Mouse (Mus musculus) CH12.LX (cell line): ENCODE results near the gene Prmt1. TPM values are rescaled to one million over a fixed set of nuclear protein-coding genes. Genes with fewer than 3 reads are reported as not detected.
A peak's percentile ranks its signal among the peaks of the same experiment; 100 is the strongest.

ENCODE experiments used
- DNase-seq: peaks from one replicate; pipeline ENCODE4 v3.0.0-alpha.2; 2013; ENCODE audit errors: extremely low read depth
- H3K27ac ChIP-seq: 2 replicates; pipeline ENCODE4 v1.5.1; 2012; ENCODE audit warnings: low read depth, mild to moderate bottlenecking, control low read depth, moderate library complexity; ENCODE audit not compliant: insufficient read depth
- H3K27me3 ChIP-seq: replicated peaks from 2 replicates; pipeline ENCODE3; 2012; ENCODE audit warnings: inconsistent platforms
- H3K36me3 ChIP-seq, 2 experiments: replicated peaks in 1 of 2; 2 replicates each; pipeline versions ENCODE3 to v1.6.1; 2012; ENCODE audit warnings: inconsistent platforms in 1 of 2, low read length in 1 of 2, mild to moderate bottlenecking in 1 of 2, mixed read lengths in 1 of 2, moderate library complexity in 1 of 2; ENCODE audit not compliant: control insufficient read depth in 1 of 2, insufficient read depth in 1 of 2
- H3K4me1 ChIP-seq, 2 experiments: 2 replicates each; pipeline ENCODE4 v1.6.1; 2012; ENCODE audit warnings: inconsistent platforms in 1 of 2, moderate library complexity in 1 of 2; ENCODE audit not compliant: insufficient read depth in 2 of 2, control insufficient read depth in 1 of 2
- H3K4me2 ChIP-seq: 2 replicates; pipeline ENCODE4 v1.6.1; 2012; ENCODE audit warnings: low read depth, mild to moderate bottlenecking, control low read depth; ENCODE audit not compliant: poor library complexity, insufficient read depth, severe bottlenecking
- H3K4me3 ChIP-seq, 3 experiments: fragments of 150-350 bp in 1 of 3; sonication (generic) in 1 of 3; replicated peaks in 1 of 3; 2 replicates each; pipeline versions ENCODE3 to v1.5.1; 2011 to 2012; ENCODE audit warnings: low read depth in 2 of 3, low read length in 2 of 3, mild to moderate bottlenecking in 2 of 3, moderate library complexity in 2 of 3, control low read depth in 1 of 3, improper control_type of control experiment in 1 of 3, inconsistent platforms in 1 of 3, mixed read lengths in 1 of 3; ENCODE audit not compliant: poor library complexity in 1 of 3
- H3K79me2 ChIP-seq: replicated peaks from 2 replicates; pipeline ENCODE4 v1.6.1; 2012; ENCODE audit warnings: mild to moderate bottlenecking, moderate library complexity; ENCODE audit not compliant: control insufficient read depth, poor library complexity, insufficient read depth, severe bottlenecking; ENCODE audit errors: extremely low read depth
- H3K9ac ChIP-seq: 2 replicates; pipeline ENCODE4 v1.6.1; 2012; ENCODE audit warnings: low read depth, mild to moderate bottlenecking, control low read depth, moderate library complexity; ENCODE audit not compliant: insufficient read depth
- H3K9me3 ChIP-seq: replicated peaks from 2 replicates; pipeline ENCODE3; 2012; ENCODE audit warnings: low read length, inconsistent platforms, mixed read lengths
- BHLHE40 ChIP-seq: IDR thresholded peaks from 2 replicates; pipeline ENCODE4 v1.6.1; 2011; ENCODE audit warnings: mild to moderate bottlenecking, low read depth, low read length, improper control_type of control experiment
- CTCF ChIP-seq, 2 experiments: IDR thresholded peaks in 1 of 2; conservative IDR thresholded peaks in 1 of 2; 2 replicates each; pipeline ENCODE4 v1.5.1; 2011 to 2012; ENCODE audit warnings: low read depth in 2 of 2, low read length in 2 of 2, improper control_type of control experiment in 1 of 2, inconsistent platforms in 1 of 2, mild to moderate bottlenecking in 1 of 2, moderate library complexity in 1 of 2
- E2F4 ChIP-seq: IDR thresholded peaks from 2 replicates; pipeline ENCODE4 v1.6.1; 2011; ENCODE audit warnings: low read depth, low read length, improper control_type of control experiment; ENCODE audit not compliant: insufficient replicate concordance
- HCFC1 ChIP-seq: IDR thresholded peaks from 2 replicates; pipeline ENCODE4 v1.6.1; 2012; ENCODE audit warnings: low read depth, mild to moderate bottlenecking, inconsistent platforms, low read length, improper control_type of control experiment
- IRF4 ChIP-seq: IDR thresholded peaks from 2 replicates; pipeline ENCODE4 v1.6.1; 2014; ENCODE audit warnings: low read depth, mild to moderate bottlenecking, inconsistent platforms, low read length, improper control_type of control experiment
- KAT2A ChIP-seq: IDR thresholded peaks from 2 replicates; pipeline ENCODE4 v1.6.1; 2012; ENCODE audit warnings: low read length, improper control_type of control experiment, inconsistent platforms; ENCODE audit not compliant: insufficient replicate concordance
- MAZ ChIP-seq: IDR thresholded peaks from 2 replicates; pipeline ENCODE4 v1.6.1; 2012; ENCODE audit warnings: low read depth, mild to moderate bottlenecking, inconsistent platforms, low read length, improper control_type of control experiment, moderate library complexity
- NRF1 ChIP-seq: IDR thresholded peaks from 2 replicates; pipeline ENCODE4 v1.6.1; 2014; ENCODE audit warnings: low read depth, mild to moderate bottlenecking, inconsistent platforms, low read length, improper control_type of control experiment, moderate library complexity
- POLR2A ChIP-seq: IDR thresholded peaks from 2 replicates; pipeline ENCODE4 v1.6.1; 2011; ENCODE audit warnings: low read depth, mild to moderate bottlenecking, improper control_type of control experiment, low read length
- RAD21 ChIP-seq: IDR thresholded peaks from 2 replicates; pipeline ENCODE4 v1.6.1; 2011; ENCODE audit warnings: low read depth, mild to moderate bottlenecking, low read length, improper control_type of control experiment, moderate library complexity
- SMC3 ChIP-seq: IDR thresholded peaks from 2 replicates; pipeline ENCODE4 v1.6.1; 2011; ENCODE audit warnings: low read depth, low read length, improper control_type of control experiment
- TBP ChIP-seq: conservative IDR thresholded peaks from 2 replicates; pipeline ENCODE4 v1.6.1; 2011; ENCODE audit warnings: low read depth, low read length, improper control_type of control experiment
- UBTF ChIP-seq: IDR thresholded peaks from 2 replicates; pipeline ENCODE4 v1.6.1; 2012; ENCODE audit warnings: low read depth, mild to moderate bottlenecking, inconsistent platforms, low read length, improper control_type of control experiment, moderate library complexity
- USF2 ChIP-seq: conservative IDR thresholded peaks from 2 replicates; pipeline ENCODE4 v1.6.1; 2011; ENCODE audit warnings: low read depth, low read length, improper control_type of control experiment
- ZC3H11A ChIP-seq: IDR thresholded peaks from 2 replicates; pipeline ENCODE4 v1.6.1; 2012; ENCODE audit warnings: low read depth, mild to moderate bottlenecking, inconsistent platforms, low read length, improper control_type of control experiment
- ZKSCAN1 ChIP-seq: IDR thresholded peaks from 2 replicates; pipeline ENCODE4 v1.6.1; 2012; ENCODE audit warnings: low read depth, inconsistent platforms, low read length, improper control_type of control experiment, borderline replicate concordance
- ZMIZ1 ChIP-seq: IDR thresholded peaks from 2 replicates; pipeline ENCODE4 v1.6.1; 2012; ENCODE audit warnings: low read depth, mild to moderate bottlenecking, inconsistent platforms, low read length, improper control_type of control experiment
- ZNF384 ChIP-seq: IDR thresholded peaks from 2 replicates; pipeline ENCODE4 v1.6.1; 2012; ENCODE audit warnings: low read depth, low read length, improper control_type of control experiment, inconsistent platforms
- dilution Hi-C: fragments of 300-500 bp; cut with MboI; formaldehyde crosslinking; loops from 2 replicates; pipeline ENCODE4 v1.14.3; 2020; ENCODE audit warnings: low sequenced_read_pairs; ENCODE audit not compliant: extremely low pct_unique_long_range_greater_than_20kb, extremely low pct_ligation_motif_present
- in situ Hi-C: fragments of 300-500 bp; cut with MboI; formaldehyde crosslinking; loops from 3 replicates; pipeline ENCODE4 v1.14.3; 2019; ENCODE audit warnings: low sequenced_read_pairs, low pct_ligation_motif_present, low pct_unique_long_range_greater_than_20kb, mixed read lengths
- polyA plus RNA-seq: library from polyadenylated mRNA; unstranded; fragments of >175 nt; gene quantifications from 2 replicates; pipeline ENCODE4 v1.2.1, GENCODE M21; 2012; ENCODE audit warnings: low read depth; ENCODE audit not compliant: insufficient read length
- total RNA-seq, 2 experiments: library from RNA; depleted of rRNA; stranded (reverse); fragments of 300-350 nt in 1 of 2; fragments of >200 nt in 1 of 2; gene quantifications; 2 replicates each; pipeline ENCODE4 v1.2.3; 2012 to 2014

Prmt1 gene
- total and polyA plus RNA-seq, 3 experiments, result 231 to 642 (median 340) TPM

- no peaks in the 10 kb centered on the region for H3K9me3 ChIP-seq
- in situ Hi-C loops, result loop anchor here (10.0 kb wide), 2 partner anchors 99 to 209 kb away; partner anchors contain the start of genes Pnkp and Vrk3
- H3K36me3 ChIP-seq, result peaks cover 0 to 13% of the 10 kb centered on the region in 2 experiments
- dilution Hi-C loops, result no loop called here
- no peak overlapping the region for H3K27ac ChIP-seq
- peaks cover 3 to 16% of the 10 kb centered on the region in 2 experiments; a peak in 3 of 4 replicates for H3K4me1 ChIP-seq
- H3K27me3 ChIP-seq, result peaks cover 37% of the 10 kb centered on the region
- H3K4me2 ChIP-seq, result no peak overlapping the region
- no peaks in the 10 kb centered on the region for H3K79me2 ChIP-seq
- no peak overlapping the region for H3K4me3 ChIP-seq
- H3K9ac ChIP-seq, result no peak overlapping the region
- no peak for TF ChIP-seq ZMIZ1
- no peak for TF ChIP-seq USF2
- TF ChIP-seq ZC3H11A, result no peak
- TF ChIP-seq MAZ, result no peak
- TF ChIP-seq E2F4, result no peak
- no peak for TF ChIP-seq HCFC1
- no peak for TF ChIP-seq IRF4
- no peak for TF ChIP-seq POLR2A
- no peak for TF ChIP-seq ZNF384
- no peak for TF ChIP-seq BHLHE40
- no peak for TF ChIP-seq KAT2A
- TF ChIP-seq SMC3, result no peak
- no peak for TF ChIP-seq UBTF
- no peak for TF ChIP-seq ZKSCAN1
- no peak for TF ChIP-seq CTCF (conservative IDR thresholded peaks at IDR 0.05 in 1 of 2, IDR thresholded peaks at IDR 0.05 in 1 of 2; ENCODE audit: low read depth in 2 of 2, low read length in 2 of 2)
- no peak for DNase-seq
These were observed 32.8 kb downstream of the Prmt1 start for GRCm38 (mm10) chr7:44953561-44953960.

- H3K79me2 ChIP-seq, result no peaks in the 10 kb centered on the region
- peak; percentile 90 for DNase-seq
- peaks cover 39% of the 10 kb centered on the region for H3K27me3 ChIP-seq
- dilution Hi-C loops (no loop called here), in situ Hi-C loops (loop anchor here (10.0 kb wide), 2 partner anchors 98 to 208 kb away; partner anchors contain the start of genes Pnkp and Vrk3)
- no peaks in the 10 kb centered on the region for H3K9me3 ChIP-seq
- TF ChIP-seq TBP (0 out of 2 replicates have a peak, but pooled peaks have one; percentile 59), RAD21 (no peak), NRF1 (peak; percentile 53; the same call in 1 of the 2 replicates)
- H3K9ac ChIP-seq, result peak overlapping the region; percentile 39; the same call in 1 of the 2 replicates
- H3K36me3 ChIP-seq, result peaks cover 0 to 13% of the 10 kb centered on the region in 2 experiments
- no peak overlapping the region for H3K27ac ChIP-seq
- peak overlapping the region in 2 of 3 experiments; percentile 41 to 47 for H3K4me3 ChIP-seq
- peaks cover 3 to 16% of the 10 kb centered on the region in 2 experiments; a peak in 3 of 4 replicates for H3K4me1 ChIP-seq
- H3K4me2 ChIP-seq, result peak overlapping the region; percentile 93
These were observed 33.6 kb downstream of the Prmt1 start for GRCm38 (mm10) chr7:44952611-44953306.
